Mouse (Mus musculus) C2C12 (cell line): ENCODE results near the gene Cep57. TPM values are rescaled to one million over a fixed set of nuclear protein-coding genes. Genes with fewer than 3 reads are reported as not detected.

Experiments
- H3K27me3 ChIP-seq: one replicate; pipeline ENCODE4 v1.6.1; 2011; ENCODE audit not compliant: control insufficient read depth, insufficient read depth, insufficient read length
- H3K36me3 ChIP-seq: one replicate; pipeline ENCODE4 v1.6.1; 2011; ENCODE audit not compliant: control insufficient read depth, insufficient read depth
- H3K4me3 ChIP-seq: one replicate; pipeline ENCODE4 v1.5.1; 2011; ENCODE audit warnings: mild to moderate bottlenecking, control low read depth; ENCODE audit not compliant: poor library complexity, insufficient read depth, severe bottlenecking
- H3K79me2 ChIP-seq: one replicate; pipeline ENCODE4 v1.6.1; 2011; ENCODE audit not compliant: control insufficient read depth, insufficient read depth
- H3K79me3 ChIP-seq: one replicate; pipeline ENCODE4 v1.6.1; 2011; ENCODE audit warnings: low read depth, control low read depth
- H3ac ChIP-seq: one replicate; pipeline ENCODE3; 2011; ENCODE audit warnings: low read depth; ENCODE audit not compliant: control insufficient read depth, insufficient read length
- CEBPB ChIP-seq: IDR thresholded peaks from one replicate; pipeline ENCODE4 v1.6.1; 2011; ENCODE audit warnings: low read depth, mild to moderate bottlenecking, control low read depth, moderate library complexity
- CTCF ChIP-seq: IDR thresholded peaks from one replicate; pipeline ENCODE4 v1.5.1; 2011; ENCODE audit not compliant: control insufficient read depth, insufficient read depth, insufficient read length
- FOSL1 ChIP-seq: IDR thresholded peaks from one replicate; pipeline ENCODE4 v1.8.0; 2011; ENCODE audit warnings: mild to moderate bottlenecking, low read length; ENCODE audit not compliant: poor library complexity, insufficient read depth, severe bottlenecking
- MAX ChIP-seq: IDR thresholded peaks from one replicate; pipeline ENCODE4 v1.6.1; 2011; ENCODE audit warnings: mild to moderate bottlenecking, control low read depth
- MYOD1 ChIP-seq: IDR thresholded peaks from one replicate; pipeline ENCODE4 v1.6.1; 2011; ENCODE audit warnings: low read depth; ENCODE audit not compliant: control insufficient read depth, insufficient read length
- MYOG ChIP-seq: IDR thresholded peaks from one replicate; pipeline ENCODE4 v1.6.1; 2011; ENCODE audit not compliant: control insufficient read depth, insufficient read length; ENCODE audit errors: extremely low read depth
- USF1 ChIP-seq: IDR thresholded peaks from one replicate; pipeline ENCODE4 v1.6.1; 2011; ENCODE audit warnings: low read depth, mild to moderate bottlenecking, control low read depth, moderate library complexity
- polyA plus RNA-seq: library from polyadenylated mRNA; unstranded; fragments of >200 nt; fragmentation: generic; extraction: Trizol; gene quantifications from one replicate; pipeline ENCODE4 v1.2.1, GENCODE M21; 2012; ENCODE audit warnings: missing spikeins

The Cep57 gene
- polyA plus RNA-seq, 1 experiment = 8.6 TPM

- Histone ChIP-seq H3K27me3 (no peaks in the 10 kb centered on the region), H3ac (no peak overlapping the region), H3K79me3 (peaks cover 23% of the 10 kb centered on the region), H3K36me3 (peaks cover 24% of the 10 kb centered on the region), H3K4me3 (no peak overlapping the region), H3K79me2 (peaks cover 47% of the 10 kb centered on the region)
- TF ChIP-seq CEBPB (no peak), MYOD1 (no peak), USF1 (no peak), CTCF (no peak), MYOG (no peak), FOSL1 (no peak), MAX (no peak)
These were observed 44.9 kb downstream of the Cep57 start for GRCm38 (mm10) chr9:13781985-13782384.

- H3K79me2 ChIP-seq = peaks cover 93% of the 10 kb centered on the region
- no peak overlapping the region for H3K4me3 ChIP-seq
- H3K36me3 ChIP-seq = no peaks in the 10 kb centered on the region
- no peak overlapping the region for H3ac ChIP-seq
- H3K79me3 ChIP-seq = peaks cover 61% of the 10 kb centered on the region
- TF ChIP-seq USF1 (no peak), CTCF (no peak), MYOG (no peak), CEBPB (no peak), MAX (no peak), MYOD1 (no peak), FOSL1 (no peak)
- H3K27me3 ChIP-seq = no peaks in the 10 kb centered on the region
These were observed 52.2 kb downstream of the Cep57 start for GRCm38 (mm10) chr9:13774732-13775131.

GRCm38 (mm10) chr9:13766570-13766969 is 60.3 kb downstream of the Cep57 start:
- TF ChIP-seq MYOG (no peak), MYOD1 (no peak), CTCF (no peak), MAX (no peak), FOSL1 (no peak), CEBPB (no peak), USF1 (no peak)
- Histone ChIP-seq H3ac (no peak overlapping the region), H3K27me3 (no peaks in the 10 kb centered on the region)

GRCm38 (mm10) chr9:13765624-13766023 is 61.3 kb downstream of the Cep57 start:
- no peaks in the 10 kb centered on the region for H3K27me3 ChIP-seq
- TF ChIP-seq CEBPB = no peak
- no peak for TF ChIP-seq MYOD1
- TF ChIP-seq FOSL1 = no peak
- TF ChIP-seq USF1 = no peak
- TF ChIP-seq CTCF = no peak
- no peak for TF ChIP-seq MAX
- peaks cover 16% of the 10 kb centered on the region for H3K36me3 ChIP-seq
- H3K79me2 ChIP-seq = peaks cover 96% of the 10 kb centered on the region
- H3ac ChIP-seq = no peak overlapping the region
- H3K4me3 ChIP-seq = no peak overlapping the region
- H3K79me3 ChIP-seq = peaks cover 74% of the 10 kb centered on the region

More at GRCm38 (mm10) chr9:13766570-13766969, 60.3 kb downstream of the Cep57 start:
- peaks cover 10% of the 10 kb centered on the region for H3K36me3 ChIP-seq
- peaks cover 75% of the 10 kb centered on the region for H3K79me3 ChIP-seq
- no peak overlapping the region for H3K4me3 ChIP-seq
- H3K79me2 ChIP-seq = peaks cover 96% of the 10 kb centered on the region

- Histone ChIP-seq H3ac (no peak overlapping the region), H3K79me2 (peaks cover 69% of the 10 kb centered on the region), H3K27me3 (no peaks in the 10 kb centered on the region), H3K4me3 (no peak overlapping the region), H3K36me3 (peaks cover 15% of the 10 kb centered on the region), H3K79me3 (peaks cover 49% of the 10 kb centered on the region)
- no peak for TF ChIP-seq MAX
These were observed 66.5 kb downstream of the Cep57 start for GRCm38 (mm10) chr9:13760430-13760829.

Other genes starting within 250 kb of the Cep57 start
- 30.8 TPM for gene Mtmr2, start 78.7 kb downstream of the Cep57 start, polyA plus RNA-seq
- 3.3 TPM for gene Fam76b, start 609 bp upstream of the Cep57 start, polyA plus RNA-seq